ENCODE assay signal across 9 mouse cellular contexts in genomic region chr13:91459489-91459888, GRCm38 (mm10). TPM values are rescaled to one million over a fixed set of nuclear protein-coding genes. Genes with fewer than 3 reads are reported as not detected.
DNase-seq lines count a peak whose midpoint lies in the region; ATAC-seq and TF ChIP-seq lines count a peak whose summit lies in the region.
"Had no signal": no experiment of that assay in that cellular context is flagged by ENCODE, and none has a peak within 500 bp of the region (broad histone marks: within the 10 kb centered on the region; RNA-seq: fewer than 3 reads in every experiment).

No protein-coding gene starts in this region.

- no peak overlapping the region for H3K4me3 ChIP-seq in heart, embryonic 12.5 days
- no peak overlapping the region for H3K4me3 ChIP-seq in forebrain, embryonic 15.5 days
- H3K4me3 ChIP-seq in liver, embryonic 14.5 days (ENCODE audit: insufficient read depth in 1 of 2, low read depth in 2 of 2, low read length in 2 of 2): peak overlapping the region in 1 of 2 experiments; percentile 93; a peak in 2 of 4 replicates

- no peak for ATAC-seq in heart, embryonic 12.5 days (ENCODE audit: insufficient number of reproducible peaks, low FRiP score)
- no peak for ATAC-seq in forebrain, embryonic 15.5 days (replicated peaks)
- ATAC-seq in liver, embryonic 14.5 days (ENCODE audit: insufficient read depth): no peak

- TF ChIP-seq EP300 in liver, embryonic 14.5 days (IDR thresholded peaks at IDR 0.05; ENCODE audit: low read depth): no peak

- H3K27me3 ChIP-seq in heart, embryonic 12.5 days (replicated peaks): no peaks in the 10 kb centered on the region
- H3K27me3 ChIP-seq in forebrain, embryonic 15.5 days: no peaks in the 10 kb centered on the region
- no peaks in the 10 kb centered on the region for H3K27me3 ChIP-seq in liver, embryonic 14.5 days (ENCODE audit: control insufficient read depth, insufficient read depth, low read length)

- no peak for DNase-seq in heart, postnatal 36 days
- DNase-seq in 3T3-L1 (ENCODE audit: low read depth, low spot score): peak; percentile 3
- no peak for DNase-seq in liver, embryonic 14.5 days (ENCODE audit: low read depth in 3 of 3, low spot score in 3 of 3)
- DNase-seq in urinary bladder, postnatal 36 days (ENCODE audit: low spot score in 2 of 2): no peak
- no peak for DNase-seq in adrenal gland, postnatal 14 days
- DNase-seq in left cerebral cortex, adult 9 months (ENCODE audit: low spot score in 2 of 2): no peak
- DNase-seq: kidney, postnatal 10 days had no signal

- no peaks in the 10 kb centered on the region for H3K36me3 ChIP-seq in heart, embryonic 12.5 days
- no peaks in the 10 kb centered on the region for H3K36me3 ChIP-seq in forebrain, embryonic 15.5 days
- no peaks in the 10 kb centered on the region for H3K36me3 ChIP-seq in liver, embryonic 14.5 days (replicated peaks; ENCODE audit: control insufficient read depth, insufficient read depth, low read depth)

- H3K9me3 ChIP-seq in heart, embryonic 12.5 days (replicated peaks): no peaks in the 10 kb centered on the region
- no peaks in the 10 kb centered on the region for H3K9me3 ChIP-seq in forebrain, embryonic 15.5 days
- H3K9me3 ChIP-seq in liver, embryonic 14.5 days (ENCODE audit: control insufficient read depth, low read length): no peaks in the 10 kb centered on the region

- H3K4me1 ChIP-seq in heart, embryonic 12.5 days (replicated peaks): peaks cover 27% of the 10 kb centered on the region
- H3K4me1 ChIP-seq in forebrain, embryonic 15.5 days: peaks cover 32% of the 10 kb centered on the region
- H3K4me1 ChIP-seq in liver, embryonic 14.5 days (replicated peaks; ENCODE audit: control insufficient read depth in 2 of 2, insufficient read depth in 2 of 2, low read length in 1 of 2): peaks cover 38% of the 10 kb centered on the region in 2 experiments

- H3K27ac ChIP-seq in heart, embryonic 12.5 days (ENCODE audit: poor library complexity, severe bottlenecking): peak overlapping the region; percentile 90
- H3K27ac ChIP-seq in forebrain, embryonic 15.5 days (replicated peaks): peak overlapping the region; percentile 94
- H3K27ac ChIP-seq in liver, embryonic 14.5 days: peak overlapping the region; percentile 61

- no peak for TF ChIP-seq CTCF in liver, embryonic 14.5 days (IDR thresholded peaks at IDR 0.05; ENCODE audit: low read depth)

- 56% methylated on average over 4 of the region's 4 CpGs for WGBS in heart, embryonic 12.5 days
- WGBS in forebrain, embryonic 15.5 days: 27% methylated on average over 4 of the region's 4 CpGs
- 29% methylated on average over 4 of the region's 4 CpGs for WGBS in liver, embryonic 14.5 days (ENCODE audit: insufficient replicate concordance)

- intact Hi-C loops in heart, postnatal 36 days (cut with DNase I): loop anchor here (2.0 kb wide), 1 partner anchor 39 kb away; no protein-coding TSS in a partner anchor

- peak overlapping the region; percentile 74; the same call in 1 of the 2 replicates for H3K4me2 ChIP-seq in heart, embryonic 12.5 days
- H3K4me2 ChIP-seq in forebrain, embryonic 15.5 days (replicated peaks): no peak overlapping the region
- H3K4me2 ChIP-seq in liver, embryonic 14.5 days (ENCODE audit: low read depth): peak overlapping the region; percentile 76

- no peak overlapping the region for H3K9ac ChIP-seq in heart, embryonic 12.5 days
- no peak overlapping the region for H3K9ac ChIP-seq in forebrain, embryonic 15.5 days (replicated peaks)
- H3K9ac ChIP-seq in liver, embryonic 14.5 days (replicated peaks): peak overlapping the region; percentile 96; the same call in 1 of the 2 replicates

RNA-seq across cellular contexts. Expression of gene Ssbp2, which starts 0.6 kb away (rescaled TPM):
- polyA plus RNA-seq in heart, embryonic 12.5 days (2016; fragmentation: Nextera tagmentation; extraction: Ambion mirVana): 78.6 and 79.0 TPM in 2 replicates
- 10 to 100 TPM; 43.7 TPM for total RNA-seq in heart, postnatal 36 days (2021)
- polyA plus RNA-seq in forebrain, embryonic 15.5 days (2015; fragmentation: Nextera tagmentation; extraction: Ambion mirVana): 281 and 308 TPM in 2 replicates
- 21.4 and 23.7 TPM in 2 replicates for polyA plus RNA-seq in liver, embryonic 14.5 days (2012; rRNA removed)
- 43.0 and 47.2 TPM in 2 replicates for polyA plus RNA-seq in liver, embryonic 14.5 days (2014; fragmentation: Nextera tagmentation; extraction: Ambion mirVana)
- 30.0 and 37.7 TPM in 2 replicates for total RNA-seq in adrenal gland, postnatal 14 days (2021)
